Mouse (Mus musculus) heart, adult 2 months (tissue): ENCODE results near the gene Guca2b. TPM values are rescaled to one million over a fixed set of nuclear protein-coding genes. Genes with fewer than 3 reads are reported as not detected.
A peak's percentile ranks its signal among the peaks of the same experiment; 100 is the strongest.

Experiments
- DNase-seq, 2 experiments: peaks; one replicate each; pipeline ENCODE4 v3.0.0; 2021
- H3K27ac ChIP-seq: fragments of 200-600 bp; 2 replicates; pipeline ENCODE4 v1.8.1; 2022
- H3K27me3 ChIP-seq: fragments of 200-500 bp; 2 replicates; pipeline ENCODE4 v1.6.1; 2012; ENCODE audit warnings: mild to moderate bottlenecking, low read length, inconsistent platforms, mixed read lengths; ENCODE audit not compliant: control insufficient read depth, insufficient read depth
- H3K36me3 ChIP-seq: fragments of 200-500 bp; 2 replicates; pipeline ENCODE4 v1.6.1; 2012; ENCODE audit warnings: low read length, inconsistent platforms; ENCODE audit not compliant: control insufficient read depth, insufficient read depth
- H3K4me1 ChIP-seq: fragments of 200-500 bp; 2 replicates; pipeline ENCODE4 v1.6.1; 2011; ENCODE audit warnings: low read length; ENCODE audit not compliant: control insufficient read depth, insufficient read depth
- H3K4me3 ChIP-seq: fragments of 200-600 bp; 2 replicates; pipeline ENCODE4 v1.8.1; 2022
- H3K79me2 ChIP-seq: fragments of 200-500 bp; replicated peaks from 2 replicates; pipeline ENCODE4 v1.6.1; 2012; ENCODE audit warnings: mild to moderate bottlenecking, inconsistent platforms, low read length, moderate library complexity, mixed read lengths; ENCODE audit not compliant: control insufficient read depth, insufficient read depth
- H3K9ac ChIP-seq: fragments of 200-500 bp; 2 replicates; pipeline ENCODE4 v1.6.1; 2012; ENCODE audit warnings: low read depth, mild to moderate bottlenecking, control low read depth, inconsistent platforms, low read length, mixed read lengths
- CTCF ChIP-seq: fragments of 200-600 bp; IDR thresholded peaks from 2 replicates; pipeline ENCODE4 v1.8.1; 2022; ENCODE audit warnings: antibody characterized with exemption, mild to moderate bottlenecking, moderate library complexity
- EP300 ChIP-seq: fragments of 200-500 bp; IDR thresholded peaks from 2 replicates; pipeline ENCODE4 v1.6.1; 2011; ENCODE audit warnings: low read depth, low read length, control low read depth; ENCODE audit not compliant: insufficient read depth
- POLR2A ChIP-seq: fragments of 200-500 bp; IDR thresholded peaks from 2 replicates; pipeline ENCODE4 v1.6.1; 2011; ENCODE audit warnings: mild to moderate bottlenecking, low read depth, low read length, control low read depth; ENCODE audit not compliant: insufficient read depth
- WGBS: fragments of 180-500 bp; shearing (Covaris S2); methylation state at CpG from one replicate; pipeline ENCODE4 v1.1.7; 2018; 5-methylcytosine and 5-hydroxymethylcytosine counted together
- intact Hi-C: fragments of 180-260 bp; cut with DNase I; formaldehyde crosslinking; loops from one replicate; pipeline ENCODE4 v1.15.1; 2025
- polyA plus RNA-seq: library from polyadenylated mRNA; depleted of rRNA; stranded (reverse); fragments of >200 nt; gene quantifications from 2 replicates; pipeline ENCODE4 v1.2.3, GENCODE M21; 2012
- total RNA-seq, 2 experiments: library from RNA; stranded (reverse); gene quantifications; 2 replicates each; pipeline ENCODE4 v1.2.3; 2021

The Guca2b gene
- total and polyA plus RNA-seq, 3 experiments: 0.35 to 0.68 (median 0.44) TPM

GRCm38 (mm10) chr4:119669356-119670209 lies 10.8 kb upstream of the Guca2b start:
- TF ChIP-seq CTCF (no peak), EP300 (no peak), POLR2A (no peak)
- H3K9ac ChIP-seq: no peak overlapping the region
- intact Hi-C loops: loop anchor here (5.0 kb wide), 1 partner anchor 422 kb away; no protein-coding TSS in a partner anchor
- DNase-seq: peak in 1 of 2 experiments; percentile 23
- H3K4me1 ChIP-seq: no peaks in the 10 kb centered on the region; the same call in 1 of the 2 replicates
- no peak overlapping the region for H3K27ac ChIP-seq
- WGBS: 81% methylated on average over 10 of the region's 10 CpGs
- H3K4me3 ChIP-seq: no peak overlapping the region
- no peaks in the 10 kb centered on the region for H3K36me3 ChIP-seq
- H3K79me2 ChIP-seq: no peaks in the 10 kb centered on the region
- H3K27me3 ChIP-seq: no peaks in the 10 kb centered on the region

DNA sequence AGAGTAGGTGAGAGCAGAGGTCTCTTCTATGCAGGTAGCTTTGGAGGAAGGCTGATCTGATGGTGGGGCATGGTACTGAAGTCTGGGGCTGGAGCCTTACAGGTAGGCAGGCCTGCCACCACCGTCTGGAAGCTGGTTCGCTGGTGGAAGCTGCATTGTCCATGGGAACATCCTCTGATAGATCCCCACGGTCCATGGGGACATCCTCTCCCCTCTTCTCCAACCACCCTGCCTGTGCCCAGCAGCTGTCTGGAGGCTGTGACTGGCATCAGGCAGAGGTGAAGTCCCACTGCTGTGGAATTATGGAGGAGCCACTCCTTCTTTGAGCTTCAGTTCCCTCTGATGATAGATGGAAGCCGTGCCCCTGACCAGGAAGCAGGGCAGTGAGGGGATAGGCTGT lies 9.8 kb upstream of the Guca2b start:
- intact Hi-C loops: loop anchor here (5.0 kb wide), 1 partner anchor 421 kb away; no protein-coding TSS in a partner anchor
- Histone ChIP-seq H3K79me2 (no peaks in the 10 kb centered on the region), H3K9ac (no peak overlapping the region), H3K4me3 (no peak overlapping the region), H3K36me3 (no peaks in the 10 kb centered on the region), H3K27me3 (no peaks in the 10 kb centered on the region), H3K27ac (no peak overlapping the region), H3K4me1 (no peaks in the 10 kb centered on the region; the same call in 1 of the 2 replicates)
- TF ChIP-seq EP300 (no peak), POLR2A (no peak), CTCF (no peak)
- DNase-seq: no peak
- 65% methylated on average over 4 of the region's 4 CpGs for WGBS

DNA sequence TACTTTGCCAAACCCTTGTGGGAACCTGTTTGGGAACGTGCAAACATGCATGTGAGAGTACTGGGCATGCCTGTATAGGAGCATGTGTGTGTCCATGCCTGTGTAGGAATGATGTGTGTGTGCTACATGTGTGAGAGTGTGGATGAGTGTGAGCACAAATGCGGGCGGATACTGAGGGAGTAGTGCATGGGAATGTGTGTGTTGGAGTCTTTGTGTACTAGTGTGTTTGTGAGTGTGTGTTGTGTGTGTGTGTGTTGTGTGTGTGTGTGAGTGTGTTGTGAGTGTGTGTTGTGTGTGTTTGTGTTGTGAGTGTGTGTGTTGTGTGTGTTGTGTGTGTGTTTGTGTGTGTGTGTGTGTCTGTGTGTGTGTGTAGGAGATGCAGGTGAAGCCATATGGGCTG lies 9.4 kb upstream of the Guca2b start:
- Histone ChIP-seq H3K36me3 (no peaks in the 10 kb centered on the region), H3K4me1 (no peaks in the 10 kb centered on the region; the same call in 1 of the 2 replicates), H3K79me2 (no peaks in the 10 kb centered on the region), H3K27ac (no peak overlapping the region), H3K4me3 (no peak overlapping the region), H3K9ac (no peak overlapping the region), H3K27me3 (no peaks in the 10 kb centered on the region)
- no peak for TF ChIP-seq EP300
- intact Hi-C loops: loop anchor here (5.0 kb wide), 1 partner anchor 421 kb away; no protein-coding TSS in a partner anchor
- DNase-seq: no peak
- WGBS: 91% methylated on average over 3 of the region's 3 CpGs

GRCm38 (mm10) chr4:119667454-119667853 lies 8.7 kb upstream of the Guca2b start:
- Histone ChIP-seq H3K4me3 (no peak overlapping the region), H3K36me3 (no peaks in the 10 kb centered on the region), H3K9ac (no peak overlapping the region), H3K27ac (no peak overlapping the region), H3K79me2 (no peaks in the 10 kb centered on the region), H3K4me1 (no peaks in the 10 kb centered on the region; the same call in 1 of the 2 replicates), H3K27me3 (no peaks in the 10 kb centered on the region)
- TF ChIP-seq POLR2A (no peak), CTCF (peak; percentile 77), EP300 (peak; percentile 83)
- DNase-seq: peak; percentile 43 to 54
- intact Hi-C loops: loop anchor here (2.0 to 5.0 kb wide), 2 partner anchors 37 to 420 kb away; no protein-coding TSS in a partner anchor
- 18% methylated on average over 5 of the region's 5 CpGs for WGBS

DNA sequence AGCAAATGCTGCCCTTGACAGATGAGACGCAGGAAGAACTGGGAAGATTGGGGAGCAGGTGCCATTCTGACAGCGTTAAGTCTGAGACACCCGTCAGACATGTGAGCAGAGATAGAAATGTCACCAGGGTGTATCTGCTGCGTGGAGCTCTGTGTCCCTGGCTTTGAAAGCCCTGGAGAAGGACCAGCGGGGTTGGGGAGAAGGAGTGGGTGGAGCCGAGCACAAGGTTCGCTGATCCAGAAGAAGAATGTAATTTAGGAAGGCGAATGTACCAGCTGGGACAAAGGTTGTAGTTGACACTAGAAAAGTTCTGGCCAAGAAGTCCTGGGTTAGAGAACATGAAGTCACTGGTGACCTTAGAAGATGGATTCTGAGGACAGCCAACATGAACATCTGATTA lies 7.4 kb upstream of the Guca2b start:
- peak overlapping the region; percentile 73 for H3K27ac ChIP-seq
- 0 out of 2 replicates have a peak, but pooled peaks cover 2% of the 10 kb centered on the region for H3K36me3 ChIP-seq
- no peak overlapping the region for H3K9ac ChIP-seq
- no peak for TF ChIP-seq POLR2A
- peak; percentile 57; the same call in 1 of the 2 replicates for TF ChIP-seq EP300
- intact Hi-C loops: loop anchor here (2.0 to 5.0 kb wide), 2 partner anchors 35 to 419 kb away; no protein-coding TSS in a partner anchor
- no peaks in the 10 kb centered on the region for H3K79me2 ChIP-seq
- peak; percentile 36 to 49 for DNase-seq
- no peak overlapping the region for H3K4me3 ChIP-seq
- no peaks in the 10 kb centered on the region for H3K27me3 ChIP-seq
- peaks cover 1% of the 10 kb centered on the region; the same call in 1 of the 2 replicates for H3K4me1 ChIP-seq
- 37% methylated on average over 8 of the region's 8 CpGs for WGBS

- no peak overlapping the region for H3K9ac ChIP-seq
- 0 out of 2 replicates have a peak, but pooled peaks cover 2% of the 10 kb centered on the region for H3K36me3 ChIP-seq
- WGBS: 96% methylated on average over 2 of the region's 2 CpGs
- peaks cover 1% of the 10 kb centered on the region; the same call in 1 of the 2 replicates for H3K4me1 ChIP-seq
- no peaks in the 10 kb centered on the region for H3K79me2 ChIP-seq
- intact Hi-C loops: loop anchor here (5.0 kb wide), 1 partner anchor 418 kb away; no protein-coding TSS in a partner anchor
- no peaks in the 10 kb centered on the region for H3K27me3 ChIP-seq
- peak overlapping the region; percentile 17; the same call in 1 of the 2 replicates for H3K27ac ChIP-seq
- no peak for TF ChIP-seq CTCF
- no peak for TF ChIP-seq EP300
- no peak for TF ChIP-seq POLR2A
- no peak overlapping the region for H3K4me3 ChIP-seq
- DNase-seq: peak in 1 of 2 experiments; percentile 1
Measured at GRCm38 (mm10) chr4:119665166-119665565, 6.4 kb upstream of the Guca2b start.
